Mouse (Mus musculus) olfactory bulb, adult 2 months (tissue): Measurements from ENCODE around the gene Rps6ka5.

ENCODE experiments used
- CTCF ChIP-seq: fragments of 200-500 bp; IDR thresholded peaks from 2 replicates; pipeline ENCODE4 v1.5.1; 2012; ENCODE audit warnings: low read depth, mild to moderate bottlenecking, low read length, moderate library complexity; ENCODE audit not compliant: insufficient read depth
- POLR2A ChIP-seq: fragments of 200-500 bp; IDR thresholded peaks from 2 replicates; pipeline ENCODE4 v1.6.1; 2012; ENCODE audit warnings: mild to moderate bottlenecking, low read depth, low read length, moderate library complexity; ENCODE audit not compliant: insufficient read depth

DNA sequence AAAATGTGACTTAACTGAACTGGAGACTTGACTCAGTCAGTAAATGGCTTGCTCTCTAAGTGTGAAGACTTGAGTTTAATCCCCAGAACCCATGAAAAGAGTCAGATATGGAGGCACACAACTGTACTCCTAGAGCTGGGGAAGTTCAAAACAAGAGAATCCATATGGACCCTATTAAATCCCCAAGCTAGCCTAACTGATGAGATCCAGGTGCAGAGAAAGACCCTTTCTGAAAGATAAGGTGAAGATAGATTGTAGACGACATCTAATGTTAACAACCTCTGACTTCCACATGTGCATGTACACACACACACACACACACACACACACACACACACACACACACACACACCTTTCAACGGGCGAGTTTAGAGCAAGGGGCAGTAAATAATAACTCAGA is 86.1 kb downstream of the Rps6ka5 start:
- TF ChIP-seq CTCF = no peak
- no peak for TF ChIP-seq POLR2A
